Mouse (Mus musculus): Measurements from ENCODE around the gene Fbrs.
"Not testable (repeated sequence)": the region's sequence is repeated elsewhere in the genome, so short reads cannot be mapped to it uniquely, and the experiment has no call there.

Fbrs gene

GRCm38 (mm10) chr7:127478635-127479317 lies at the start of gene Fbrs:
Gene Fbrs (plus strand): TSS chr7:127479199.
- in situ Hi-C loops (cut with MboI; ENCODE audit: unreplicated experiment in 2 of 2): loop anchor here (10.0 to 25.0 kb wide), 2 partner anchors 114 to 216 kb away; partner anchors contain the start of genes Dctpp1 (in 1 of the 2) and Sephs2 (in 1 of the 2)

- in situ Hi-C loops (cut with MboI; ENCODE audit: unreplicated experiment in 2 of 2): no loop called here
These were observed 43.8 kb upstream of the Fbrs start for GRCm38 (mm10) chr7:127435206-127435605.

DNA sequence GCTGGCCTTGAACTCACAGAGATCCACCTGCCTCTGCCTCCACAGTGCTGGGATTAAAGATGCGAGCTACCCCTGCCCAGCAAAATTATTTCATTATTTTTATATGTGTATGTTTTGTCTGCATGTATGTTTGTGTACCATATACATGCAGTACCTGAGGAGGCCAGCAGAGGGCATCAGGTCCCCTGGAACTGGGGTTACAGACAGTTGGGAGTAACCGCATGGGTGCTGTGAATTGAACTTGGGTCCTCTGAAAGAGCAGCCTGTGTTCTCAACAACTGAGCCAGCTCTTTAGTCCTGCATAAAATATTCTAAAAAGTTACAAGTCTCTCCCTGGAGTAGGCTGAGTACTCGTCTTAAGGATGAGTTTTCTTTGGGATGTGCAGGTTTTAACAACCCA lies 41.3 kb upstream of the Fbrs start:
- in situ Hi-C loops (cut with MboI; ENCODE audit: unreplicated experiment in 2 of 2): no loop called here

GRCm38 (mm10) chr7:127443976-127444375 lies 35.0 kb upstream of the Fbrs start:
- in situ Hi-C loops (cut with MboI; ENCODE audit: unreplicated experiment in 2 of 2): no loop called here

- in situ Hi-C loops (cut with MboI; ENCODE audit: unreplicated experiment in 2 of 2): no loop called here
These were observed 30.3 kb upstream of the Fbrs start, which contains the start of gene Zfp689 for GRCm38 (mm10) chr7:127448521-127449300. Gene Zfp689 (minus strand): TSS chr7:127449158.

DNA sequence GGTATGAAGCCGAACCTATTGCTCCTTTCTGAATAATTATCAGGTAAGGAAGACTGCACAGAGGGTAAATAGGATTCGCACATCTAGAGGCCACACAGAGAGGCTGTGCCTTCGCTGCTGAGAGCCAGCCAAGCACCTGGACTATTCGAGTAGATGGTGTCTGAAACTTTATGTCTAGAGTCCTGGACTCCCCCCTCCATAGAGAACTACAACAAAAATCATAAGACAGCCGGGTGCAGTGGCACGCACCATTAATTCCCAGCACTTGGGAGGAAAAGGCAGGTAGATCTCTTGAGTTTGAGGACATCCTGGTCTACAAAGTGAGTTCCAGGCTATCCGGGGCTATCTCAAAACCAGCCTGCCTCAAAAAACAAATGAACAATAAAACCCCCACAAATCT lies 29.0 kb upstream of the Fbrs start:
- in situ Hi-C loops (cut with MboI; ENCODE audit: unreplicated experiment in 2 of 2): no loop called here

DNA sequence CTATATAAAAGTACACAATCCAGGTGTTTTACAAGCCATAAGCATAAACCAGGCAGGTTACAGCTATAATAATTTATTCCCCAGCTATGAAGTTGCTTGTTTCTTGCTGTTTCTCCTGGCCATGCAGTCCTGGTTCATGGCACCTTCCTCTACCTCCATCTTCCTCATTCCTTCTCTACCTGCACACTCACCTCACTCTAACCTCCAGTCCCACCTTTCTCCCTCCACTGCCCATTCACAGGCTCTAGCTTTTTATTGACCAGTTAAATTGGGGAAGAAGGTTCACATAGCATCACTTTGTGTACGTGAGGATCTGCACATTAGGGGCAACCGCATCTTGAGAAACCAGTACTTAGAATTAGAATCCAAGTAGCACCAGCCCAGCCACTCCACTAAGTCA lies 25.9 kb upstream of the Fbrs start:
- in situ Hi-C loops (cut with MboI; ENCODE audit: unreplicated experiment in 2 of 2): no loop called here

- in situ Hi-C loops (cut with MboI; ENCODE audit: unreplicated experiment in 2 of 2): no loop called here
These were observed 24.1 kb upstream of the Fbrs start for GRCm38 (mm10) chr7:127454905-127455304.

GRCm38 (mm10) chr7:127458371-127459122 lies 20.5 kb upstream of the Fbrs start:
- in situ Hi-C loops (cut with MboI; ENCODE audit: unreplicated experiment in 2 of 2): not testable (repeated sequence)

DNA sequence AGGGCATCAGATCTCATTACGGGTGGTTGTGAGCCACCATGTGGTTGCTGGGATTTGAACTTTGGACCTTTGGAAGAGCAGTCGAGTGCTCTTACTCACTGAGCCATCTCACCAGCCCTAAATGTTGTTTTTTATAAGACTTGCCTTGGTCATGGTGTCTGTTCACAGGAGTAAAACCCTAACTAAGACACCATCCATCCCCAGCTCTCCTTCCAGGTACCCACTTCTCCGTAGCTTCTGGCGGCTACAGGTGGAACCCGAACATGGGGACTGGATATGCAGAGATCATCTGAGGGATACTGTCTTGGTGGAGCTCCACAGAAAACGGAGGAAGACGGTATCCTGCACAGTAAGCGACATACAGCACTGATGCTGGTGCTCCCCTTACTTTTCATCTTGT lies 19.7 kb upstream of the Fbrs start, which contains the start of gene Prr14:
Prr14 (plus strand) TSS at position 301 of the 400 bp plus-strand sequence.
- in situ Hi-C loops (cut with MboI; ENCODE audit: unreplicated experiment in 2 of 2): not testable (repeated sequence)

DNA sequence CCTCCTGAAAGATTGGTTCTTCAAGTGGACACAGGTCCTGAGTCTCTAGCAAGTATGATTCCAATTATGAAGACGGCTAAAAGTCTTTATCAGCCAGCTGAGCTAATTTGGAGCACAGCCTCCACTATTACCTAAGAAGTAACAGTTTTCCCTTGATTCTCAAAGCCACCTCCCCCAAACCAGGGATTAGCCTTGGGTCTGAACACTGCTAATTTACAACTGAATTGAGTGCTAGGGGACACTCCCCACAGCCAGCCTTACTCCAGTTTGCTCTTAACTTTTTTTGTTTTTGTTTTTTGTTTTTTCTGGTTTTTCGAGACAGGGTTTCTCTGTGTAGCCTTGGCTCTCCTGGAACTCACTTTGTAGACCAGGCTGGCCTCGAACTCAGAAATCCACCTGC lies 13.8 kb upstream of the Fbrs start:
- in situ Hi-C loops (cut with MboI; ENCODE audit: unreplicated experiment in 2 of 2): no loop called here

DNA sequence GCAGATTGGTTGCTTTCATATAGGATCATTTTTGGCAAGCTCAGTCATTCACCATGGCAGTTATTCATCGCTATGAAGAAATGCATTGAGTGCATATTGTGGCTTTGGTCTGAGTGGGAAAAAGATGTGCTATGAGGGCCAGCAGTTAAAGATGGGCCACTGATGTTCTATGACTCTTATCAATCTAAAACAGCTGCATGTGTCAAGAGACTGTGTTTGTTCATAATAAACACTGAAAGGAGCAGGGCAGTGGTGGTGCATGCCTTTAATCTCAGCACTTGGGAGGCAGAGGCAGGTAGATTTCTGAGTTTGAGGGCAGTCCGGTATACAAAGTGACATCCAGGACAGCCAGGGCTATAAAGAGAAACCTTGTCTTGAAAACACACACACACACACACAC lies 13.3 kb upstream of the Fbrs start:
- in situ Hi-C loops (cut with MboI; ENCODE audit: unreplicated experiment in 2 of 2): not testable (repeated sequence)

DNA sequence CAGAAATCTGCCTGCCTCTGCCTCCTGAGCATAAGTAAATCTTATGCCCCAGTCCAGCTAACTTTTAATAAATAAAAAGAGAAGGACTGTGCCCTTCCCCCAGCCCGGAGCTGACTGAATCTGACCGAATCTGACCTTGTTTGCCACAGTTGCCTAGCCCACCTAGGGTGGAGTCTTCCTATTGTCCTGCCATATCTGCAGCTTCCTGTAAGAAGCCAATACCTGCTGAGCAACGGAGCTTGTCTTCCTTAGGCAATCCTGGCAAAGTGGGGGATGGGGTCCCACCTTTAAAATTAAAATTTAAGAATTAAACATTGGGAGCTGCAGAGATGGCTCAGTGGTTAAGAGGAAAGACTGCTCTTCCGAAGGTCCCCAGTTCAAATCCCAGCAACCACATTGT lies 12.4 kb upstream of the Fbrs start:
- in situ Hi-C loops (cut with MboI; ENCODE audit: unreplicated experiment in 2 of 2): no loop called here

- in situ Hi-C loops (cut with MboI; ENCODE audit: unreplicated experiment in 2 of 2): loop anchor here in 1 of 2 experiments (10.0 kb wide), 1 partner anchor 105 kb away; no protein-coding TSS in a partner anchor
These were observed 8.8 kb upstream of the Fbrs start for GRCm38 (mm10) chr7:127470011-127470715.

DNA sequence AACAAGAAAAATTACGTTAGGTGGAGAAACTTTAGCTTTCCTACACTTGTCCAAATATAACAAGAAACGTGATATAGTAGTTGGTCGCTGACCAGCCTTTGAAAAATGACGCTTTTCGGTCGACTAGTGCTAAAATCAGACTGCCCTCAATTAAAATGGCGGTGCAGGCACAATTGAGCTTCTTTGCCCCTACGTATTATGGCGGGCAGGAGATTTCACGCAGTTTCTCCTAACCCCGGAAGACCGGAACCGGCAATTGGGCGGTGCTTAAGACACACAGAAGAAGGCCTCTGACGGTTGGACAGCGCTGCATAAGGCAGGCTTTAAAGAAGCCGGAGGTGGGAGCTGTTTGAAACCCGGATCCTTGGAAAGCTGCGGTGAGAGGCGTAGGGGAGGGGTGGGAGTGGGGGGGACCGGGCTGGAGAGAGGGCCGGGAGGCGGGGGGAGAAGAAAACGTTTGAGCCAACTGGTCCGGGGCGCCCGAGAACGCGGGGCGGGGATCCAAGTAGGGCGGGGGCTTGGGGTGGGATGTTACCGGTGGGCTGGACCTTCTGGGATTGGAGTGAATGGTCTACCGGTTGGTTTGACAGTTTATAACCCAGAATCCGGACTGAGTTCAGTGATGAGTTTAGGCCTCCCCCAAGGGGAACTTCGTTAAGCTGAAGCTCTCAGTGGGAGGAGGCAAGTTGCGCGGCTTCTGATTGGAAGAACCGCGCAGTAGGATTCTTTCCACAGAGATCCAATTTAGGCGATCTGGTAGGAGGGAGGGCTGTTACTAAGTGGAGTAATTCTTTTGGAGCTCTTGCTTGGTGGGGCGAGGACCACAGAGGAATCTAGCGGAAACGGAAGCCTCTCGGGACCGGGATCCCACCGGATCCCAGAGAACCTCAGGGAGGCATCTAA lies 8.0 kb upstream of the Fbrs start:
- in situ Hi-C loops (cut with MboI; ENCODE audit: unreplicated experiment in 2 of 2): loop anchor here in 1 of 2 experiments (10.0 kb wide), 1 partner anchor 106 kb away; no protein-coding TSS in a partner anchor

DNA sequence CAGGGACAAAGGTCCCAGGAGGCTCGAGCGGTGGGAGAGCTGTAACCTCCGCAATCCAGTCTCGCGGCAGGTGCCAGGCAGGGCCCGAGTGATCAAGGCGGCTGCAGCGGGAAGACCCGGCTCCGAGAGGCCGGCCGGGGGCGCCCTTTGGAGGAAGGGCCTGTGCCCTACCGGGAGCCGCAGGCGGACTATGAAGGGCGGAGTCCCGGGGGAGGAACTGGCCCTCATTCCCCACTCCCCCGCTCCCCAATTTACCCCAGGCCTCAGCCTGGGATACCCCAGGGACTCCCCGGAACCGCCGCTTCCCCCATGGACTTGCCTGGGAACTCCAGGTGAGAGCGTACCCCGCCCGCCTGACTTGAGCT lies 7.4 kb upstream of the Fbrs start:
- in situ Hi-C loops (cut with MboI; ENCODE audit: unreplicated experiment in 2 of 2): loop anchor here in 1 of 2 experiments (10.0 kb wide), 1 partner anchor 107 kb away; no protein-coding TSS in a partner anchor

GRCm38 (mm10) chr7:127472060-127472459 lies 6.9 kb upstream of the Fbrs start:
- in situ Hi-C loops (cut with MboI; ENCODE audit: unreplicated experiment in 2 of 2): loop anchor here in 1 of 2 experiments (10.0 kb wide), 1 partner anchor 107 kb away; no protein-coding TSS in a partner anchor

DNA sequence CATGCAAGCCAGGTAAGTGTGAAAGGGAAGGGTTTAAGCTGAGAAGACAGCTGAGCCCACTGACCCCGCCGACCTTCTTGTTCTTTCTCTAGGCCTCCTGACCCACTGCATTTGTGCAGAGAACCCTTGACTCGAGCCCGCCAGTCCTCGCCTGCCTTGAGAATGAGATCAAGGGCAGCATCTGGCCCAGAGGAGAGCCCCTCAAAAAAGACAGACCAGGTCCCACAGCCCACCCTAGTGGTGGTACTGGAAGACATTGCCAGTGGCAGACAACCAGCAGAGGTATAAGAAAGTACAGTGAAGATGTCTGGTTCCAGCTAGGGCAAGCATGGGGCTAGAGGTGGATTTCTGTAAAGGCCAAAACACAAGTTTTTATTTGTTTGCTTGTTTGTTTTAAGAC lies 5.3 kb upstream of the Fbrs start:
- in situ Hi-C loops (cut with MboI; ENCODE audit: unreplicated experiment in 2 of 2): loop anchor here in 1 of 2 experiments (10.0 kb wide), 1 partner anchor 109 kb away; no protein-coding TSS in a partner anchor

Data from v-Abl transformed pro-B cells (cell line).